Mouse (Mus musculus) midbrain, embryonic 16.5 days (tissue): ENCODE data around the gene Mfsd4a. TPM values are rescaled to one million over a fixed set of nuclear protein-coding genes. Genes with fewer than 3 reads are reported as not detected.

ENCODE experiments used
- ATAC-seq: fragments of 200-750 bp; cut with Nextera tagmentation; 2 replicates; pipeline ENCODE4 v1.8.0; 2017; ENCODE audit warnings: moderate TSS enrichment
- H3K27ac ChIP-seq: fragments of 300-500 bp; sonication (generic); 2 replicates; pipeline ENCODE4 v1.5.1; 2014; ENCODE audit warnings: mild to moderate bottlenecking, low read length, mixed read lengths
- H3K27me3 ChIP-seq: fragments of 300-500 bp; sonication (generic); 2 replicates; pipeline ENCODE4 v1.6.1; 2014; ENCODE audit warnings: low read depth, low read length, mixed read lengths; ENCODE audit not compliant: control insufficient read depth, insufficient read depth
- H3K36me3 ChIP-seq: fragments of 300-500 bp; sonication (generic); 2 replicates; pipeline ENCODE4 v1.6.1; 2014; ENCODE audit warnings: mild to moderate bottlenecking, low read length, moderate library complexity, mixed read lengths; ENCODE audit not compliant: control insufficient read depth, insufficient read depth
- H3K4me1 ChIP-seq: fragments of 300-500 bp; sonication (generic); 2 replicates; pipeline ENCODE4 v1.6.1; 2014; ENCODE audit warnings: mild to moderate bottlenecking, low read length, mixed read lengths; ENCODE audit not compliant: control insufficient read depth, insufficient read depth
- H3K4me2 ChIP-seq: fragments of 300-500 bp; sonication (generic); 2 replicates; pipeline ENCODE4 v1.6.1; 2014; ENCODE audit warnings: mild to moderate bottlenecking, low read length, mixed read lengths
- H3K4me3 ChIP-seq: fragments of 300-500 bp; sonication (generic); 2 replicates; pipeline ENCODE4 v1.5.1; 2014; ENCODE audit warnings: low read depth, mild to moderate bottlenecking, low read length, moderate library complexity, mixed read lengths
- H3K9ac ChIP-seq: fragments of 300-500 bp; sonication (generic); 2 replicates; pipeline ENCODE4 v1.6.1; 2014; ENCODE audit warnings: low read depth, low read length, mixed read lengths
- H3K9me3 ChIP-seq: fragments of 300-500 bp; sonication (generic); replicated peaks from 2 replicates; pipeline ENCODE4 v1.6.1; 2014; ENCODE audit warnings: mild to moderate bottlenecking, low read length, mixed read lengths; ENCODE audit not compliant: control insufficient read depth, poor library complexity, severe bottlenecking
- WGBS: fragments of 180-500 bp; shearing (Covaris S2); extraction: QIAGEN DNeasy Blood & Tissue Kit; methylation state at CpG from one replicate; pipeline ENCODE4 v1.1.7; 2014; 5-methylcytosine and 5-hydroxymethylcytosine counted together
- polyA plus RNA-seq: library from polyadenylated mRNA; unstranded; fragments of >200 nt; fragmentation: Nextera tagmentation; extraction: Ambion mirVana; gene quantifications from 2 replicates; pipeline ENCODE4 v1.2.1, GENCODE M21; 2015

The Mfsd4a gene
- polyA plus RNA-seq, 1 experiment from 2014 or later = 7.7 TPM

- H3K4me1 ChIP-seq = peaks cover 5% of the 10 kb centered on the region; the same call in 1 of the 2 replicates
- no peak for ATAC-seq
- no peak overlapping the region for H3K4me3 ChIP-seq
- H3K36me3 ChIP-seq = peaks cover 20% of the 10 kb centered on the region
- WGBS = 94% methylated on average over 1 of the region's 1 CpGs
- H3K9me3 ChIP-seq = no peaks in the 10 kb centered on the region
- no peak overlapping the region for H3K27ac ChIP-seq
- no peak overlapping the region for H3K4me2 ChIP-seq
- H3K9ac ChIP-seq = no peak overlapping the region
- H3K27me3 ChIP-seq = no peaks in the 10 kb centered on the region
Observed at GRCm38 (mm10) chr1:132014800-132015199, 53.1 kb downstream of the Mfsd4a start.

DNA sequence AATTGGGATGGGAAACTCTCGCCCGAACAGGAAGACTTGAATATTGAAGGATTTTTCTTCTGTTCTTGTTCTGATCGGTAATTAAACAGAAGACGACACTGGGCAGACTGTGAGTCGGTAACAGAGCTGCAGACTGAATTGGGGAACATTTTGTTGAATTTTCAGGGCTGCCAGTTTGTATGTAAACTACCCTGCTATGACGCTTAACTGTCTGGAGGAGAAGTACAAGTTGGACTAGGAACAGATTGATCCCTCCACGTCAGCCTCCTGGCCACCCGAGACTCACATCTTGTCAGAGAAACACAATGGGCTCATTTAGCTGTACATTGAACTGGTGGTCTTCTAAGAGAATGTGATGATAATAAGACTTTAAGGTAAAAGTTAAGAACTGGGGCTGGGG, 55.0 kb downstream of the Mfsd4a start:
- no peak overlapping the region for H3K4me2 ChIP-seq
- no peak for ATAC-seq
- WGBS = 86% methylated on average over 8 of the region's 8 CpGs

GRCm38 (mm10) chr1:132011785-132012184, 56.1 kb downstream of the Mfsd4a start:
- H3K4me3 ChIP-seq = no peak overlapping the region
- no peaks in the 10 kb centered on the region for H3K27me3 ChIP-seq
- H3K27ac ChIP-seq = no peak overlapping the region
- no peak overlapping the region for H3K9ac ChIP-seq
- no peak for ATAC-seq
- H3K9me3 ChIP-seq = no peaks in the 10 kb centered on the region
- H3K36me3 ChIP-seq = peaks cover 6% of the 10 kb centered on the region; the same call in 1 of the 2 replicates
- WGBS = 82% methylated on average over 2 of the region's 2 CpGs
- H3K4me1 ChIP-seq = peaks cover 21% of the 10 kb centered on the region
- no peak overlapping the region for H3K4me2 ChIP-seq

More for the DNA sequence above, 55.0 kb downstream of the Mfsd4a start:
- no peak overlapping the region for H3K27ac ChIP-seq
- no peaks in the 10 kb centered on the region for H3K27me3 ChIP-seq
- no peak overlapping the region for H3K4me3 ChIP-seq
- peaks cover 20% of the 10 kb centered on the region for H3K4me1 ChIP-seq
- no peak overlapping the region for H3K9ac ChIP-seq
- peaks cover 11% of the 10 kb centered on the region for H3K36me3 ChIP-seq
- H3K9me3 ChIP-seq = no peaks in the 10 kb centered on the region

- H3K4me2 ChIP-seq = no peak overlapping the region
- H3K36me3 ChIP-seq = peaks cover 6% of the 10 kb centered on the region; the same call in 1 of the 2 replicates
- H3K4me1 ChIP-seq = peaks cover 24% of the 10 kb centered on the region
- no peak overlapping the region for H3K27ac ChIP-seq
- no peak for ATAC-seq
- H3K27me3 ChIP-seq = no peaks in the 10 kb centered on the region
- WGBS = 91% methylated on average over 17 of the region's 17 CpGs
- no peak overlapping the region for H3K4me3 ChIP-seq
- H3K9ac ChIP-seq = no peak overlapping the region
- no peaks in the 10 kb centered on the region for H3K9me3 ChIP-seq
Observed at GRCm38 (mm10) chr1:132010632-132011501, 57.0 kb downstream of the Mfsd4a start.

- Histone ChIP-seq H3K27me3 (no peaks in the 10 kb centered on the region), H3K9me3 (no peaks in the 10 kb centered on the region), H3K36me3 (no peaks in the 10 kb centered on the region), H3K27ac (no peak overlapping the region), H3K4me1 (peaks cover 24% of the 10 kb centered on the region), H3K4me3 (peak overlapping the region; percentile 90), H3K4me2 (peak overlapping the region; percentile 92), H3K9ac (peak overlapping the region; percentile 94)
- 31% methylated on average over 8 of the region's 8 CpGs for WGBS
- no peak for ATAC-seq
Observed at GRCm38 (mm10) chr1:132008881-132009644, 58.8 kb downstream of the Mfsd4a start.

GRCm38 (mm10) chr1:132007828-132008827, 59.7 kb downstream of the Mfsd4a start:
- Histone ChIP-seq H3K4me3 (peak overlapping the region; percentile 90), H3K27ac (peak overlapping the region; percentile 98), H3K27me3 (no peaks in the 10 kb centered on the region), H3K4me1 (peaks cover 24% of the 10 kb centered on the region), H3K9me3 (no peaks in the 10 kb centered on the region), H3K36me3 (no peaks in the 10 kb centered on the region), H3K4me2 (peak overlapping the region; percentile 92), H3K9ac (peak overlapping the region; percentile 94)
- 1% methylated on average over 68 of the region's 72 CpGs for WGBS
- ATAC-seq = peak; percentile 93

- Histone ChIP-seq H3K4me1 (peaks cover 24% of the 10 kb centered on the region), H3K36me3 (no peaks in the 10 kb centered on the region), H3K9me3 (no peaks in the 10 kb centered on the region), H3K4me2 (peak within 1 kb of the TSS; percentile 92), H3K9ac (peak within 1 kb of the TSS; percentile 94), H3K27ac (peak within 1 kb of the TSS; percentile 98), H3K27me3 (no peaks in the 10 kb centered on the region), H3K4me3 (peak within 1 kb of the TSS; percentile 90)
- WGBS = under 1% methylated on average over 52 of the region's 61 CpGs
- ATAC-seq = peak; percentile 94
Observed at GRCm38 (mm10) chr1:132007282-132007815, 60.5 kb downstream of the Mfsd4a start, which contains the start of gene Elk4. TSS of gene Elk4 (plus strand) at chr1:132007607.

DNA sequence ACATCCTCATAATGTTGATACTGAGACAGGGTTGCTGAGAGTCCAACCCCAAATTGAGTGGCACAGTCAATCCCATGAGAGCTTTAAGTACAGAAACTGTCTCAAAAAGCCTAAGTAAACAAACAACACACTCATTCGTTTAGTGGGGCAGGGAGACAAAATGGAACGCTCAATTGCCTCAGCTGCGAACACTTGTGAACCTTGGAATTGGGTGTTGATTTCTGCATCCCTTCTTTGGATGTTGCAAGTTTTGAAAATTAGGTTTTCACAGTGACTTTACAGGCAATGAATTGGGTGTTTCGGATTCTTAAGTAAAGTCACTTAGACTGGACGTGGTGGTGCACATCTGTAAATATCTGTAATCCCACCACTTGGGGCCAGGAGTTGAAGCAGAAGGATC, 61.1 kb downstream of the Mfsd4a start:
- ATAC-seq = no peak
- WGBS = 34% methylated on average over 5 of the region's 5 CpGs
- H3K4me3 ChIP-seq = peak overlapping the region; percentile 90
- peak overlapping the region; percentile 44; the same call in 1 of the 2 replicates for H3K9ac ChIP-seq
- H3K27ac ChIP-seq = peak overlapping the region; percentile 98
- H3K4me2 ChIP-seq = peak overlapping the region; percentile 50
- H3K9me3 ChIP-seq = no peaks in the 10 kb centered on the region
- H3K4me1 ChIP-seq = peaks cover 24% of the 10 kb centered on the region
- no peaks in the 10 kb centered on the region for H3K27me3 ChIP-seq
- no peaks in the 10 kb centered on the region for H3K36me3 ChIP-seq
